Mouse (Mus musculus) lung, embryonic 14.5 days (tissue): Measurements from ENCODE around the gene Nudt8. TPM values are rescaled to one million over a fixed set of nuclear protein-coding genes. Genes with fewer than 3 reads are reported as not detected.
"Not testable (repeated sequence)": the region's sequence is repeated elsewhere in the genome, so short reads cannot be mapped to it uniquely, and the experiment has no call there.

Experiments used
- ATAC-seq: fragments of 200-750 bp; cut with Nextera tagmentation; 2 replicates; pipeline ENCODE4 v1.8.0; 2017; ENCODE audit warnings: mild to moderate bottlenecking, moderate TSS enrichment, moderate library complexity; ENCODE audit not compliant: insufficient read depth
- DNase-seq: peaks from one replicate; pipeline ENCODE4 v3.0.0-alpha.2; 2015
- H3K27ac ChIP-seq: fragments of 300-500 bp; sonication (generic); 2 replicates; pipeline ENCODE4 v1.5.1; 2014; ENCODE audit warnings: low read depth, mild to moderate bottlenecking, moderate library complexity
- H3K27me3 ChIP-seq: fragments of 300-500 bp; sonication (generic); 2 replicates; pipeline ENCODE4 v1.6.1; 2014; ENCODE audit warnings: low read length, control low read depth; ENCODE audit not compliant: insufficient read depth
- H3K36me3 ChIP-seq: fragments of 300-500 bp; sonication (generic); 2 replicates; pipeline ENCODE4 v1.6.1; 2014; ENCODE audit warnings: control low read depth; ENCODE audit not compliant: insufficient read depth
- H3K4me1 ChIP-seq: fragments of 300-500 bp; sonication (generic); 2 replicates; pipeline ENCODE4 v1.6.1; 2014; ENCODE audit warnings: antibody characterized with exemption, control low read depth; ENCODE audit not compliant: insufficient read depth
- H3K4me2 ChIP-seq: fragments of 300-500 bp; sonication (generic); 2 replicates; pipeline ENCODE4 v1.6.1; 2014; ENCODE audit warnings: mild to moderate bottlenecking
- H3K4me3 ChIP-seq: fragments of 300-500 bp; sonication (generic); 2 replicates; pipeline ENCODE4 v1.5.1; 2014; ENCODE audit warnings: low read depth, low read length
- H3K9ac ChIP-seq: fragments of 300-500 bp; sonication (generic); 2 replicates; pipeline ENCODE4 v1.6.1; 2014
- H3K9me3 ChIP-seq: fragments of 300-500 bp; sonication (generic); 2 replicates; pipeline ENCODE4 v1.6.1; 2016; ENCODE audit warnings: low read depth, low read length, control low read depth
- CTCF ChIP-seq: IDR thresholded peaks from 2 replicates; pipeline ENCODE4 v1.5.1; 2016; ENCODE audit warnings: antibody characterized with exemption, low read depth
- WGBS: fragments of 180-500 bp; shearing (Covaris S2); extraction: QIAGEN DNeasy Blood & Tissue Kit; methylation state at CpG from one replicate; pipeline ENCODE4 v1.1.7; 2014; 5-methylcytosine and 5-hydroxymethylcytosine counted together
- polyA plus RNA-seq: library from polyadenylated mRNA; unstranded; fragments of >200 nt; fragmentation: Nextera tagmentation; extraction: Ambion mirVana; gene quantifications from 2 replicates; pipeline ENCODE4 v1.2.1, GENCODE M21; 2014

The Nudt8 gene
- 24.4 and 25.3 TPM in 2 replicates for polyA plus RNA-seq

GRCm38 (mm10) chr19:4000119-4000900 lies at the start of gene Nudt8, which contains the start of gene Gm49405:
Gene Nudt8, plus strand, starts transcription at chr19:4000580.
Gene Gm49405, plus strand, starts transcription at chr19:4000626.
- TF ChIP-seq CTCF: peak; percentile 84
- Histone ChIP-seq H3K9me3 (no peaks in the 10 kb centered on the region), H3K4me2 (peak within 1 kb of the TSS; percentile 93), H3K9ac (peak within 1 kb of the TSS; percentile 67), H3K4me3 (peak within 1 kb of the TSS; percentile 48), H3K4me1 (peaks cover 5% of the 10 kb centered on the region; the same call in 1 of the 2 replicates), H3K27ac (peak within 1 kb of the TSS; percentile 97), H3K36me3 (peaks cover 5% of the 10 kb centered on the region; the same call in 1 of the 2 replicates), H3K27me3 (no peaks in the 10 kb centered on the region)
- DNase-seq (peak; percentile 99), ATAC-seq (peak; percentile 94)
- 0% methylated on average over 64 of the region's 64 CpGs for WGBS

- H3K9ac ChIP-seq: no peak overlapping the region
- no peak for TF ChIP-seq CTCF
- H3K4me3 ChIP-seq: no peak overlapping the region
- H3K36me3 ChIP-seq: no peaks in the 10 kb centered on the region
- H3K9me3 ChIP-seq: no peaks in the 10 kb centered on the region
- no peaks in the 10 kb centered on the region for H3K27me3 ChIP-seq
- DNase-seq (no peak), ATAC-seq (no peak)
- no peaks in the 10 kb centered on the region for H3K4me1 ChIP-seq
- no peak overlapping the region for H3K27ac ChIP-seq
- no peak overlapping the region for H3K4me2 ChIP-seq
Observed at GRCm38 (mm10) chr19:3951461-3951860, 48.9 kb upstream of the Nudt8 start.

GRCm38 (mm10) chr19:3952099-3952498 lies 48.3 kb upstream of the Nudt8 start:
- TF ChIP-seq CTCF: no peak
- H3K36me3 ChIP-seq: no peaks in the 10 kb centered on the region
- H3K27me3 ChIP-seq: no peaks in the 10 kb centered on the region
- H3K9ac ChIP-seq: no peak overlapping the region
- no peak for ATAC-seq
- H3K4me2 ChIP-seq: no peak overlapping the region
- H3K4me1 ChIP-seq: no peaks in the 10 kb centered on the region
- 19% methylated on average over 1 of the region's 1 CpGs for WGBS
- H3K4me3 ChIP-seq: no peak overlapping the region
- H3K9me3 ChIP-seq: no peaks in the 10 kb centered on the region
- H3K27ac ChIP-seq: no peak overlapping the region
- DNase-seq: no peak

DNA sequence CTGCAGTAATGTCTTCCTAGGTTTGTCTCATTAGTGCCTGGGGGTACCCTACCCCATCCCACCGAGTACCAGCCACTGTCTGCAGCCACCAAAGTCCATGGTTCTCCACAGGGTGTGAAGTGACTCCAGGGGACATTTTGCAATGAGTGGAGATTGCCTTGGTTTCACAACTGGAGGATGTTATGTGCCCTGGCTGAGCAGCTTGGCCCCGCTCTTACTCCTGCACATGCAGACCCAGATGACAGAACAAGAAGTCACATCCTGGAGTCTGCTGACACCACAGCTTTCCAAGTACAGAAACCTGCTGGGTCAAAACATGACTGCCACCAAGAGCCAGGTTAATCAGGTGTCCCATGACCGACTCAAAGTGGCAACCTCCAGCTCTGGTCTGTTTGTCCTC lies 45.3 kb upstream of the Nudt8 start:
- no peak for DNase-seq
- H3K36me3 ChIP-seq: no peaks in the 10 kb centered on the region
- no peak overlapping the region for H3K27ac ChIP-seq
- no peaks in the 10 kb centered on the region for H3K27me3 ChIP-seq
- TF ChIP-seq CTCF: no peak
- no peaks in the 10 kb centered on the region for H3K4me1 ChIP-seq
- no peaks in the 10 kb centered on the region for H3K9me3 ChIP-seq
- H3K9ac ChIP-seq: no peak overlapping the region
- no peak for ATAC-seq
- H3K4me2 ChIP-seq: no peak overlapping the region
- H3K4me3 ChIP-seq: no peak overlapping the region
- WGBS: 64% methylated on average over 3 of the region's 3 CpGs

- H3K9me3 ChIP-seq: no peaks in the 10 kb centered on the region
- DNase-seq (no peak), ATAC-seq (no peak)
Observed at GRCm38 (mm10) chr19:3955804-3956203, 44.6 kb upstream of the Nudt8 start.

DNA sequence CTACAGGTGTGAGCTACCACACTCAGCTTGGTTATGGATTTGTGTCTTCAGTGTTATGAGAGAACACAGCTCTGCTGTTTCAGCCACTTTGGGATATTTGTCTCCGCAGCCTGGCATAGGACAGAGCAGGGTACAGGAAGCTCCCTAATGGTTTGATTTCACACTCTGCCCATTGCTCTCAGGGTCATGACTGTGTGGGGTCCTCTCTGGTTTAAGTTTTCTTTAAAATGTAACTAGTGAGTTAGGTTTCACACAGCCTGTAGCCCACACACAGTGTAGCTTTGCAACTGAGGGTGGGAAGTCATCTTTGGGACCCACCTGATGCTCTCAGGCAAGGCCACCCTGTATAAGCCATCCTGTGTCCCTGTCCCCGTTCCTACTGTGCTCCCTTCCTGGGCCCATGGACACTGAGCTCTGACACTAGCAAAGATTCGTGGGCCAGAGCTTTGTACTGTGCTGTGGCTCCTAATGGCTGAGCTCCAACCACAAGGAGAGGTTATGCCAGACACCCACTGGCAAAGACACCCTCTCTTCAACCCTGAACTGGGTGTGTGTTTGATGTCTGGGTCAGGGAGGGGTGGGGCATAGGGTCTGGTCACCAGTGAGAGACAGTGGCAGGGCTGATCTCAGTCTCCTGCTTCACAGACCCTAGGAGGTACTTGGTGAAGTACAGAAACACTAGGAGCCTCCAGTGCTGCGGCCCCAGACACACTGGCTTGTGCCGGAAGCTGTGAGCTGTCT lies 42.9 kb upstream of the Nudt8 start:
- not testable (repeated sequence) for H3K36me3 ChIP-seq, H3K9me3 ChIP-seq, H3K4me2 ChIP-seq, ATAC-seq, DNase-seq, H3K27ac ChIP-seq, H3K4me1 ChIP-seq, H3K4me3 ChIP-seq, H3K9ac ChIP-seq, H3K27me3 ChIP-seq
- WGBS: 78% methylated on average over 4 of the region's 5 CpGs

More at GRCm38 (mm10) chr19:3955804-3956203, 44.6 kb upstream of the Nudt8 start:
- H3K4me3 ChIP-seq: no peak overlapping the region
- H3K27ac ChIP-seq: no peak overlapping the region
- no peak overlapping the region for H3K4me2 ChIP-seq
- H3K9ac ChIP-seq: no peak overlapping the region
- WGBS: 40% methylated on average over 4 of the region's 4 CpGs
- no peaks in the 10 kb centered on the region for H3K27me3 ChIP-seq
- TF ChIP-seq CTCF: no peak
- H3K4me1 ChIP-seq: no peaks in the 10 kb centered on the region
- no peaks in the 10 kb centered on the region for H3K36me3 ChIP-seq

- Histone ChIP-seq H3K4me3 (no peak within 1 kb of the TSS), H3K9ac (no peak within 1 kb of the TSS), H3K4me1 (no peaks in the 10 kb centered on the region), H3K36me3 (no peaks in the 10 kb centered on the region), H3K27me3 (no peaks in the 10 kb centered on the region), H3K9me3 (no peaks in the 10 kb centered on the region), H3K27ac (no peak within 1 kb of the TSS), H3K4me2 (no peak within 1 kb of the TSS)
- ATAC-seq: no peak
- WGBS: 58% methylated on average over 4 of the region's 4 CpGs
- no peak for TF ChIP-seq CTCF
- no peak for DNase-seq
Observed at GRCm38 (mm10) chr19:3958470-3958869, 41.9 kb upstream of the Nudt8 start, which contains the start of gene Aldh3b3. Gene Aldh3b3, plus strand, starts transcription at chr19:3958645.
